In genomic region chr6:122820799-122821650, GRCm38 (mm10) we compare ENCODE assay signal across 8 mouse cellular contexts. TPM values are rescaled to one million over a fixed set of nuclear protein-coding genes. Genes with fewer than 3 reads are reported as not detected.
DNase-seq lines count a peak whose midpoint lies in the region; ATAC-seq and TF ChIP-seq lines count a peak whose summit lies in the region.

No protein-coding gene starts in this region.

- H3K4me1 ChIP-seq in G1E (ENCODE audit: insufficient read depth, low read depth, low read length), result peaks cover 61% of the 10 kb centered on the region
- 0 out of 2 replicates have a peak, but pooled peaks cover 2% of the 10 kb centered on the region for H3K4me1 ChIP-seq in hindbrain, embryonic 11.5 days (replicated peaks; ENCODE audit: control insufficient read depth, insufficient read depth, low read length)
- H3K4me1 ChIP-seq in limb, embryonic 13.5 days, result peaks cover 47% of the 10 kb centered on the region

- DNase-seq in A20 (ENCODE audit: low read depth, low spot score) (peak; percentile 92), G1E (ENCODE audit: low spot score) (no peak)
- DNase-seq in hindbrain, embryonic 11.5 days (ENCODE audit: low spot score), result peak; percentile 36
- DNase-seq in neural tube, embryonic 10.5 days (ENCODE audit: extremely low spot score, low spot score), result peak; percentile 22
- DNase-seq in right cerebral cortex, postnatal 10 days (ENCODE audit: low spot score in 2 of 2), result no peak
- DNase-seq in c-Kit-positive CD71-positive TER-119-positive erythroid progenitor cells, embryonic 14.5 days (ENCODE audit: low spot score), result no peak
- no peak for DNase-seq in embryo, embryonic 11 days

- peak overlapping the region; percentile 86 for H3K4me3 ChIP-seq in G1E (ENCODE audit: low read depth, low read length)
- H3K4me3 ChIP-seq in hindbrain, embryonic 11.5 days (ENCODE audit: low read depth, low read length), result peak overlapping the region; percentile 81
- H3K4me3 ChIP-seq in limb, embryonic 13.5 days, result peak overlapping the region; percentile 94

- H3K4me2 ChIP-seq in hindbrain, embryonic 11.5 days (replicated peaks; ENCODE audit: low read depth, low read length), result peak overlapping the region; percentile 61
- H3K4me2 ChIP-seq in limb, embryonic 13.5 days (replicated peaks), result peak overlapping the region; percentile 84

- H3K27me3 ChIP-seq in G1E (ENCODE audit: insufficient read depth, low read length), result no peaks in the 10 kb centered on the region
- no peaks in the 10 kb centered on the region for H3K27me3 ChIP-seq in hindbrain, embryonic 11.5 days (ENCODE audit: control insufficient read depth, insufficient read depth, low read length)
- no peaks in the 10 kb centered on the region for H3K27me3 ChIP-seq in limb, embryonic 13.5 days

- H3K36me3 ChIP-seq in G1E (replicated peaks), result peaks cover 31% of the 10 kb centered on the region
- H3K36me3 ChIP-seq in hindbrain, embryonic 11.5 days (ENCODE audit: control insufficient read depth, insufficient read depth, low read length), result no peaks in the 10 kb centered on the region
- H3K36me3 ChIP-seq in limb, embryonic 13.5 days, result peaks cover 4% of the 10 kb centered on the region; the same call in 1 of the 2 replicates

- H3K9me3 ChIP-seq in G1E (replicated peaks), result no peaks in the 10 kb centered on the region
- no peaks in the 10 kb centered on the region for H3K9me3 ChIP-seq in hindbrain, embryonic 11.5 days (ENCODE audit: control insufficient read depth, low read length)
- H3K9me3 ChIP-seq in limb, embryonic 13.5 days, result no peaks in the 10 kb centered on the region

- H3K27ac ChIP-seq in hindbrain, embryonic 11.5 days (ENCODE audit: low read depth, low read length), result no peak overlapping the region
- H3K27ac ChIP-seq in limb, embryonic 13.5 days, result no peak overlapping the region

- no peak for TF ChIP-seq CTCF in G1E (IDR thresholded peaks at IDR 0.05; ENCODE audit: low read depth, low read length)

- 24% methylated on average over 15 of the region's 15 CpGs for WGBS in hindbrain, embryonic 11.5 days
- WGBS in limb, embryonic 13.5 days, result 33% methylated on average over 15 of the region's 15 CpGs

- ATAC-seq in G1E (ENCODE audit: extremely low read depth, insufficient number of reproducible peaks, low FRiP score, poor library complexity, severe bottlenecking), result no peak
- peak; percentile 43; the same call in 1 of the 2 replicates for ATAC-seq in hindbrain, embryonic 11.5 days (ENCODE audit: low FRiP score)
- ATAC-seq in limb, embryonic 13.5 days (ENCODE audit: low FRiP score, low read depth), result no peak; the same call in 1 of the 2 replicates

- H3K9ac ChIP-seq in hindbrain, embryonic 11.5 days (ENCODE audit: low read depth, low read length), result no peak overlapping the region; the same call in 1 of the 2 replicates
- H3K9ac ChIP-seq in limb, embryonic 13.5 days, result peak overlapping the region; percentile 97

RNA-seq across cellular contexts. Expression of gene Foxj2, which starts 1.3 kb away (rescaled TPM):
- 24.3 and 27.8 TPM in 2 replicates for total RNA-seq in G1E (2014; fragmentation: Nextera tagmentation)
- total RNA-seq in G1E (2017), result 3.9 and 4.0 TPM in 2 replicates
- 18.6 and 20.5 TPM in 2 replicates for polyA plus RNA-seq in G1E (2012)
- polyA plus RNA-seq in hindbrain, embryonic 11.5 days (2014; fragmentation: Nextera tagmentation; extraction: Ambion mirVana), result 3.0 and 4.0 TPM in 2 replicates
- polyA plus RNA-seq in limb, embryonic 13.5 days (2015; fragmentation: Nextera tagmentation; extraction: Ambion mirVana), result 6.4 and 7.1 TPM in 2 replicates

RNA-seq across cellular contexts. Expression of gene Slc2a3, which starts 19.6 kb away (rescaled TPM):
- total RNA-seq in G1E (2014; fragmentation: Nextera tagmentation) (375 and 431 TPM in 2 replicates), G1E (2017) (371 and 387 TPM in 2 replicates)
- 73.2 and 97.6 TPM in 2 replicates for polyA plus RNA-seq in G1E (2012)
- polyA plus RNA-seq in hindbrain, embryonic 11.5 days (2014; fragmentation: Nextera tagmentation; extraction: Ambion mirVana), result 23.5 and 29.2 TPM in 2 replicates
- polyA plus RNA-seq in limb, embryonic 13.5 days (2015; fragmentation: Nextera tagmentation; extraction: Ambion mirVana), result 72.7 and 83.0 TPM in 2 replicates

RNA-seq across cellular contexts. Expression of gene C3ar1, which starts 34.9 kb away (rescaled TPM):
- total RNA-seq in G1E (2014; fragmentation: Nextera tagmentation), result not detected in 2 replicates
- total RNA-seq in G1E (2017), result 0.23 and 0.38 TPM in 2 replicates
- polyA plus RNA-seq in G1E (2012), result not detected in 2 replicates
- 1.8 and 2.0 TPM in 2 replicates for polyA plus RNA-seq in hindbrain, embryonic 11.5 days (2014; fragmentation: Nextera tagmentation; extraction: Ambion mirVana)
- polyA plus RNA-seq in limb, embryonic 13.5 days (2015; fragmentation: Nextera tagmentation; extraction: Ambion mirVana), result 3.6 and 3.8 TPM in 2 replicates

RNA-seq across cellular contexts. Expression of gene Necap1, which starts 53.2 kb away (rescaled TPM):
- 30.8 and 40.5 TPM in 2 replicates for total RNA-seq in G1E (2014; fragmentation: Nextera tagmentation)
- 19.4 and 19.9 TPM in 2 replicates for total RNA-seq in G1E (2017)
- polyA plus RNA-seq in G1E (2012), result 8.1 and 10.4 TPM in 2 replicates
- 78.4 and 82.3 TPM in 2 replicates for polyA plus RNA-seq in hindbrain, embryonic 11.5 days (2014; fragmentation: Nextera tagmentation; extraction: Ambion mirVana)
- 69.2 and 72.4 TPM in 2 replicates for polyA plus RNA-seq in limb, embryonic 13.5 days (2015; fragmentation: Nextera tagmentation; extraction: Ambion mirVana)

Comparison
In these comparisons a context has a peak if more than half of its experiments do, and no peak if none do; other contexts are left out.
1. DNase-seq: peak in A20 (single experiment), hindbrain, embryonic 11.5 days (single experiment) and neural tube, embryonic 10.5 days (single experiment); none in G1E (single experiment), right cerebral cortex, postnatal 10 days (0 of 2), c-Kit-positive CD71-positive TER-119-positive erythroid progenitor cells, embryonic 14.5 days (single experiment) and embryo, embryonic 11 days (single experiment).
2. Peak in every context shown above with its lines, with median percentiles within 50 percentile points of each other: H3K4me3 ChIP-seq.